Mouse (Mus musculus): ENCODE data around the gene Eif2s3x. TPM values are rescaled to one million over a fixed set of nuclear protein-coding genes. Genes with fewer than 3 reads are reported as not detected.

The Eif2s3x gene
- polyA plus RNA-seq, 1 experiment = 285 TPM

DNA sequence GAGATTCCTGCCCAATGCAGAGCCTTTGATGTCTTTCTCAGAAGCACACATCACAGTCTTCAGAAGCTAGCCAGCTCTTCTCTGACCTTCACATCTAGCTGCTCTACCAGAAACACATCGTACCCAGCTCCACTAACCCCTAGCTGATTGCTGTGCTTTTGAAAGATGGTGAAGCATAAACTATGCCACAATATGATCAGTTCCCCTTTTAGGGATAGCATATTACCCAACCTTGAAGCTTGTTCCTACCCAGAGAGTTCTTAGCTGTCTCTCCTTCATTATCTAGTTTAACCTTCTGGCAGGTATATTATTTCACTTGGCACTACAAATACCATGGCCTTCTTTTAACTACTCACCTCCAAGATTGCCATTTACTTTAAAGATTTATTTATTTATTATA, 72.6 kb downstream of the Eif2s3x start:
- no peak overlapping the region for H3K4me3 ChIP-seq (ENCODE audit: low read depth, low read length)
- no peak for TF ChIP-seq EP300 (IDR thresholded peaks at IDR 0.05; ENCODE audit: insufficient read depth, low read depth, low read length)
- TF ChIP-seq CTCF (IDR thresholded peaks at IDR 0.05; ENCODE audit: low read depth, low read length) = no peak
- TF ChIP-seq POLR2A (IDR thresholded peaks at IDR 0.05; ENCODE audit: insufficient read depth, low read length) = no peak
- no peaks in the 10 kb centered on the region for H3K4me1 ChIP-seq (ENCODE audit: control insufficient read depth, insufficient read depth, low read length)
- H3K27ac ChIP-seq (ENCODE audit: insufficient read depth, low read length) = no peak overlapping the region
- no peak overlapping the region for H3K9ac ChIP-seq (ENCODE audit: low read depth, poor library complexity, severe bottlenecking)
- no peaks in the 10 kb centered on the region for H3K36me3 ChIP-seq (ENCODE audit: control insufficient read depth, insufficient read depth, low read length, poor library complexity, severe bottlenecking)
- no peaks in the 10 kb centered on the region for H3K27me3 ChIP-seq (ENCODE audit: control insufficient read depth, insufficient read depth, low read length, poor library complexity, severe bottlenecking)
- no peaks in the 10 kb centered on the region for H3K9me3 ChIP-seq (replicated peaks; ENCODE audit: control insufficient read depth, insufficient read depth, low read length, poor library complexity, severe bottlenecking)

Other genes starting within 250 kb of the Eif2s3x start
- gene AU015836, start 244.2 kb downstream of the Eif2s3x start, polyA plus RNA-seq (2011; ENCODE audit: insufficient read depth, insufficient read length, low read depth, missing spikeins) = 189 and 191 TPM in 2 replicates
- 25.6 and 30.5 TPM in 2 replicates for gene Zfx, start 89.2 kb downstream of the Eif2s3x start, polyA plus RNA-seq (2011; ENCODE audit: insufficient read depth, insufficient read length, low read depth, missing spikeins)
- 11.7 and 12.1 TPM in 2 replicates for gene Klhl15, start 21.7 kb upstream of the Eif2s3x start, polyA plus RNA-seq (2011; ENCODE audit: insufficient read depth, insufficient read length, low read depth, missing spikeins)
- not detected in 2 replicates for gene Fam90a1b, start 153.9 kb upstream of the Eif2s3x start, polyA plus RNA-seq (2011; ENCODE audit: insufficient read depth, insufficient read length, low read depth, missing spikeins)
- 36.4 and 38.0 TPM in 2 replicates for gene Apoo, start 154.3 kb upstream of the Eif2s3x start, polyA plus RNA-seq (2011; ENCODE audit: insufficient read depth, insufficient read length, low read depth, missing spikeins)

Data from ES-Bruce4 (cell line).